Mouse (Mus musculus) midbrain, embryonic 12.5 days (tissue): Measurements from ENCODE around the gene Gdap1l1. TPM values are rescaled to one million over a fixed set of nuclear protein-coding genes. Genes with fewer than 3 reads are reported as not detected.
"Not testable (repeated sequence)": the region's sequence is repeated elsewhere in the genome, so short reads cannot be mapped to it uniquely, and the experiment has no call there.

Experiments
- ATAC-seq: fragments of 200-750 bp; cut with Nextera tagmentation; 2 replicates; pipeline ENCODE4 v1.8.0; 2017; ENCODE audit warnings: low read depth, moderate TSS enrichment, moderate library complexity; ENCODE audit not compliant: low FRiP score
- H3K27ac ChIP-seq: fragments of 300-500 bp; sonication (generic); replicated peaks from 2 replicates; pipeline ENCODE4 v1.5.1; 2016; ENCODE audit warnings: mild to moderate bottlenecking
- H3K27me3 ChIP-seq: fragments of 300-500 bp; sonication (generic); 2 replicates; pipeline ENCODE4 v1.6.1; 2016; ENCODE audit warnings: mild to moderate bottlenecking
- H3K36me3 ChIP-seq: fragments of 300-500 bp; sonication (generic); 2 replicates; pipeline ENCODE4 v1.6.1; 2016
- H3K4me1 ChIP-seq: fragments of 300-500 bp; sonication (generic); 2 replicates; pipeline ENCODE4 v1.6.1; 2016
- H3K4me2 ChIP-seq: fragments of 300-500 bp; sonication (generic); replicated peaks from 2 replicates; pipeline ENCODE4 v1.6.1; 2016; ENCODE audit warnings: mild to moderate bottlenecking, moderate library complexity
- H3K4me3 ChIP-seq: fragments of 300-500 bp; sonication (generic); 2 replicates; pipeline ENCODE4 v1.5.1; 2016; ENCODE audit warnings: mild to moderate bottlenecking
- H3K9ac ChIP-seq: fragments of 300-500 bp; sonication (generic); replicated peaks from 2 replicates; pipeline ENCODE4 v1.6.1; 2016; ENCODE audit warnings: mild to moderate bottlenecking, moderate library complexity
- H3K9me3 ChIP-seq: fragments of 300-500 bp; sonication (generic); 2 replicates; pipeline ENCODE4 v1.6.1; 2016; ENCODE audit warnings: mild to moderate bottlenecking
- WGBS: fragments of 180-500 bp; shearing (Covaris S2); methylation state at CpG from one replicate; pipeline ENCODE4 v1.1.7; 2016; 5-methylcytosine and 5-hydroxymethylcytosine counted together
- polyA plus RNA-seq: library from polyadenylated mRNA; unstranded; fragments of >200 nt; fragmentation: Nextera tagmentation; extraction: Ambion mirVana; gene quantifications from 2 replicates; pipeline ENCODE4 v1.2.1, GENCODE M21; 2016

The Gdap1l1 gene
- polyA plus RNA-seq, 1 experiment from 2014 or later: 63.4 TPM

DNA sequence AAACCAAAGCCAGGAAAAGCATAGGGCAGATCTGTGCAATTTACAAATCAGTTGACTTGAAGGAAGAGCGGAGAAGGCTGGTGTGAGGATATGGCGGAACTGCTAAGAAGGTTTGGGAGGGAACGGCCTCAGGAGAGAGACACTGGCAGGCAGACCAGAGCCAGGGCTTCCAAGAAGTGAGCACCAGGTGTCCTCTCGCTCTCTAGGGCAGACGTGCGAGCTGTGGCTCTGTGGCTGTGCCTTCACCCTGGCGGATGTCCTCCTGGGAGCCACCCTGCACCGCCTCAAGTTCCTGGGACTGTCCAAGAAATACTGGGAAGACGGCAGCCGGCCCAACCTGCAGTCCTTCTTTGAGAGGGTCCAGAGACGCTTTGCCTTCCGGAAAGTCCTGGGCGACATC lies 15.1 kb downstream of the Gdap1l1 start:
- no peak for ATAC-seq
- no peak overlapping the region for H3K27ac ChIP-seq
- peaks cover 6% of the 10 kb centered on the region for H3K27me3 ChIP-seq
- H3K36me3 ChIP-seq: peaks cover 40% of the 10 kb centered on the region
- no peaks in the 10 kb centered on the region for H3K9me3 ChIP-seq
- no peak overlapping the region for H3K4me3 ChIP-seq
- 94% methylated on average over 13 of the region's 13 CpGs for WGBS
- no peak overlapping the region for H3K4me2 ChIP-seq
- H3K9ac ChIP-seq: no peak overlapping the region
- no peaks in the 10 kb centered on the region for H3K4me1 ChIP-seq

GRCm38 (mm10) chr2:163458539-163459265 lies 20.4 kb downstream of the Gdap1l1 start:
- peaks cover 15% of the 10 kb centered on the region for H3K36me3 ChIP-seq
- 0 out of 2 replicates have a peak overlapping the region, but pooled peaks have one; percentile 14 for H3K4me2 ChIP-seq
- H3K4me1 ChIP-seq: no peaks in the 10 kb centered on the region
- H3K27me3 ChIP-seq: peaks cover 17% of the 10 kb centered on the region
- no peak overlapping the region for H3K9ac ChIP-seq
- WGBS: 58% methylated on average over 27 of the region's 27 CpGs
- H3K9me3 ChIP-seq: no peaks in the 10 kb centered on the region
- no peak overlapping the region for H3K27ac ChIP-seq
- ATAC-seq: no peak
- H3K4me3 ChIP-seq: no peak overlapping the region

- Histone ChIP-seq H3K4me1 (no peaks in the 10 kb centered on the region), H3K4me3 (no peak overlapping the region), H3K27ac (no peak overlapping the region), H3K27me3 (peaks cover 17% of the 10 kb centered on the region), H3K9me3 (no peaks in the 10 kb centered on the region), H3K4me2 (0 out of 2 replicates have a peak overlapping the region, but pooled peaks have one; percentile 14), H3K9ac (no peak overlapping the region), H3K36me3 (peaks cover 9% of the 10 kb centered on the region)
- ATAC-seq: no peak
- WGBS: 51% methylated on average over 10 of the region's 10 CpGs
These were observed 21.1 kb downstream of the Gdap1l1 start for GRCm38 (mm10) chr2:163459380-163459779.

GRCm38 (mm10) chr2:163460622-163461021 lies 22.3 kb downstream of the Gdap1l1 start:
- Histone ChIP-seq H3K4me3 (no peak overlapping the region), H3K27ac (no peak overlapping the region), H3K4me1 (no peaks in the 10 kb centered on the region), H3K9me3 (no peaks in the 10 kb centered on the region), H3K36me3 (no peaks in the 10 kb centered on the region), H3K9ac (no peak overlapping the region), H3K4me2 (no peak overlapping the region), H3K27me3 (peaks cover 17% of the 10 kb centered on the region)
- whole genome bisulfite sequencing: 89% methylated on average over 8 of the region's 8 CpGs
- ATAC-seq: no peak

GRCm38 (mm10) chr2:163461307-163461706 lies 23.0 kb downstream of the Gdap1l1 start:
- not testable (repeated sequence) for H3K27ac ChIP-seq, H3K9me3 ChIP-seq, H3K4me3 ChIP-seq, H3K9ac ChIP-seq, H3K36me3 ChIP-seq, H3K4me2 ChIP-seq, H3K4me1 ChIP-seq, ATAC-seq
- H3K27me3 ChIP-seq: peaks cover 17% of the 10 kb centered on the region
- 94% methylated on average over 9 of the region's 9 CpGs for WGBS

GRCm38 (mm10) chr2:163462386-163462785 lies 24.1 kb downstream of the Gdap1l1 start:
- Histone ChIP-seq H3K4me1 (no peaks in the 10 kb centered on the region), H3K9me3 (no peaks in the 10 kb centered on the region), H3K4me2 (no peak overlapping the region), H3K27me3 (peaks cover 17% of the 10 kb centered on the region), H3K27ac (no peak overlapping the region), H3K4me3 (no peak overlapping the region), H3K36me3 (peaks cover 8% of the 10 kb centered on the region; the same call in 1 of the 2 replicates), H3K9ac (no peak overlapping the region)
- no peak for ATAC-seq
- WGBS: 85% methylated on average over 5 of the region's 5 CpGs

GRCm38 (mm10) chr2:163462801-163463200 lies 24.5 kb downstream of the Gdap1l1 start:
- WGBS: 79% methylated on average over 11 of the region's 11 CpGs
- H3K27ac ChIP-seq: no peak overlapping the region
- no peaks in the 10 kb centered on the region for H3K9me3 ChIP-seq
- H3K36me3 ChIP-seq: peaks cover 12% of the 10 kb centered on the region; the same call in 1 of the 2 replicates
- no peak for ATAC-seq
- H3K9ac ChIP-seq: no peak overlapping the region
- peaks cover 16% of the 10 kb centered on the region for H3K27me3 ChIP-seq
- H3K4me3 ChIP-seq: no peak overlapping the region
- no peaks in the 10 kb centered on the region for H3K4me1 ChIP-seq
- no peak overlapping the region for H3K4me2 ChIP-seq

DNA sequence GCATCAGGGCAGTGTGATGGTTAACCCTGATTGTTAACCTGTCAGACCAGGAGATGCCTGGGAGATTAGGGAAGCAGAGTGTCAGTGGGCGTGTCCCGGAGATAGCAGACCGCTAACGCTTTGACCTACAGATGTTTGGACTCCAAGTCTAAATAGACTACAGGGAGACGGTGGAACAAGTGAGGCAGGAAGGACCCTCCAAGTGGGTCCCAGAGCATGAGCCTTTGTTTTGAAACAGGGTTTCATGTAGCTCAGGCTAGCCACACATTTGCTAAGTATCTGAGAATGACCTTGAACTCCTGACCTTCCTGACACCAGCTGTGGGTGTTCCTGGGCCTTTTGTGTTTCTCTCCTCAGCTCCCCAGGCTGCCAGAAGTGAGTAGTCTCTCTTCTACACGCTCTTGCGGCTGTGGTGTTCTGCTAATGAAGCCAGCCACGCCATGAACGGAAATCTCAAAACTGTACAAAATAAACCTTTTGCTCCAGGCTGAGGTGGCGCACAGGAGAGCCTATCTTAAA lies 25.0 kb downstream of the Gdap1l1 start:
- 74% methylated on average over 10 of the region's 10 CpGs for WGBS
- Histone ChIP-seq H3K9ac (no peak overlapping the region), H3K4me1 (no peaks in the 10 kb centered on the region), H3K36me3 (peaks cover 17% of the 10 kb centered on the region; the same call in 1 of the 2 replicates), H3K27ac (no peak overlapping the region), H3K9me3 (no peaks in the 10 kb centered on the region), H3K4me3 (no peak overlapping the region), H3K4me2 (no peak overlapping the region), H3K27me3 (peaks cover 11% of the 10 kb centered on the region)
- ATAC-seq: no peak

DNA sequence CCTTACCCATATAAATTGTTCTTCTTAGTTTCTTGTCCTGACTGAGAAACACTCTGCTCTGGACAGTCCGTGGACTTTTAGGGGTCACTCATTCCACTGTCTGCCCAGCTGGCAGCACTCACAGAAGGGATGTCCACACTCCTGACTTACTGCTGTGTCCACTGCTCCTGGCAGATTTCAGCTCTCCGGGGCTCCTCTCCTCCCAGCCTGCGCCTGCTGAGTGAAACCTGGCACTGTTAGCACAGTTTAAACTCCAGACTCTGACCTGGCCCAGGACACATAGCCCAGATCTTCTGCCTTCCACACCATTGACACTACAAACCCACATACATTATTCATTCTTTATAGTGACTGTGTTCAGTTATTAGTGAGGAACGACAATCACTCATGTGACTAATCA lies 25.7 kb downstream of the Gdap1l1 start:
- Histone ChIP-seq H3K27ac (no peak overlapping the region), H3K9ac (no peak overlapping the region), H3K4me3 (no peak overlapping the region), H3K4me2 (no peak overlapping the region), H3K4me1 (no peaks in the 10 kb centered on the region), H3K27me3 (peaks cover 4% of the 10 kb centered on the region; the same call in 1 of the 2 replicates), H3K9me3 (no peaks in the 10 kb centered on the region), H3K36me3 (peaks cover 23% of the 10 kb centered on the region)
- no peak for ATAC-seq
- 82% methylated on average over 4 of the region's 4 CpGs for WGBS

DNA sequence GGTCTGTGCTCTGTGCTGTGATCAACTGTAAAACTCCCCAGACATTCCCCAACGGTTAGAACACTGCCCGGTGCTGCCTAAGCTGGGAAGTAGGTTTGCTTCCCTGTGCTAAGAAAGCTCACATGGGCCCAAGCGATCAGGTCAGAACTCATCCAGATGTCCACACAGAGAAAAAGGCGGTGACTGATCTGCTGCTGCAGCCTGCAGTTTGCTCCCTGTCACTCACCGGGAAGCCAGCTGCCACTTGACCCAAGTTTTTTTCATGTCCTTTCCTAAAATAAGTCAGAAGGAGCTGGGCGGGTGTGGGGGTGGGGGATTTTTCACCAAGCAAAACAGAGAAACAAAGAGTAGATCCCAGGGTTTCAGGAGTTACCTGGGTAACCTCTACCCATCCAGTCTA lies 26.3 kb downstream of the Gdap1l1 start:
- H3K4me1 ChIP-seq: no peaks in the 10 kb centered on the region
- H3K36me3 ChIP-seq: peaks cover 29% of the 10 kb centered on the region
- ATAC-seq: no peak
- H3K4me2 ChIP-seq: no peak overlapping the region
- 79% methylated on average over 6 of the region's 6 CpGs for WGBS
- H3K4me3 ChIP-seq: no peak overlapping the region
- H3K9ac ChIP-seq: no peak overlapping the region
- no peaks in the 10 kb centered on the region for H3K27me3 ChIP-seq
- H3K27ac ChIP-seq: no peak overlapping the region
- H3K9me3 ChIP-seq: no peaks in the 10 kb centered on the region

GRCm38 (mm10) chr2:163466771-163467170 lies 28.5 kb downstream of the Gdap1l1 start:
- Histone ChIP-seq H3K4me3 (no peak overlapping the region), H3K4me1 (peaks cover 7% of the 10 kb centered on the region), H3K4me2 (no peak overlapping the region), H3K9ac (no peak overlapping the region), H3K27ac (no peak overlapping the region), H3K27me3 (no peaks in the 10 kb centered on the region), H3K36me3 (peaks cover 32% of the 10 kb centered on the region), H3K9me3 (no peaks in the 10 kb centered on the region)
- ATAC-seq: no peak
- WGBS: 78% methylated on average over 8 of the region's 8 CpGs

DNA sequence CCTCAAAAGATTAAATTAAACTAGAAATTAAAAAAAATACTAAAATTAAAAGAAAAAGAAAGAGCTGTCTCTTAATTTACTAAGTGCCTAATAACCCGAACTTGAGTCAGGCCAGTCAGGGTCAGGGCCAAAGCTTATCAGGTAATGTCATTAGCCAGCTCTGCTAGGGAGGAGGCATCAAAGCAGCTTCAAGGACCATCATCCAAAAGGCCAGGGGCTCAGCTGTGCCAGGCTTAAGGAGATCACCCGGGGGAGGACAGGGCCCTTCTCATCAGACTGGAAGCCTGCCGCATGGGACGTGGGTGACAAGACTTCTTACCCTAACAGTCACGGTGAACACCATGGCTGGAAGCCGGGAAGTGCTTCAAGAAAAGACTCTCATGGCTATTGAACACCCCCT lies 29.3 kb downstream of the Gdap1l1 start:
- H3K36me3 ChIP-seq: peaks cover 32% of the 10 kb centered on the region
- ATAC-seq: no peak
- H3K9ac ChIP-seq: no peak overlapping the region
- no peak overlapping the region for H3K4me2 ChIP-seq
- H3K4me1 ChIP-seq: peaks cover 9% of the 10 kb centered on the region
- WGBS: 91% methylated on average over 6 of the region's 6 CpGs
- H3K27ac ChIP-seq: no peak overlapping the region
- H3K4me3 ChIP-seq: no peak overlapping the region
- no peaks in the 10 kb centered on the region for H3K27me3 ChIP-seq
- no peaks in the 10 kb centered on the region for H3K9me3 ChIP-seq
